Mouse (Mus musculus): ENCODE measurements around the gene Susd6. TPM values are rescaled to one million over a fixed set of nuclear protein-coding genes. Genes with fewer than 3 reads are reported as not detected.
A peak's percentile ranks its signal among the peaks of the same experiment; 100 is the strongest.

Gene Susd6
- polyA plus RNA-seq, 1 experiment from 2014 or later = 21.7 TPM

GRCm38 (mm10) chr12:80821312-80822007 lies 31.1 kb downstream of the Susd6 start:
- Histone ChIP-seq H3K27ac (ENCODE audit: low read depth, low read length) (0 out of 2 replicates have a peak overlapping the region, but pooled peaks have one; percentile 30), H3K4me1 (replicated peaks; ENCODE audit: control insufficient read depth, insufficient read depth, low read length) (peaks cover 52% of the 10 kb centered on the region), H3K4me3 (ENCODE audit: low read depth, low read length) (no peak overlapping the region), H3K4me2 (no peak overlapping the region), H3K9ac (ENCODE audit: low read depth, low read length) (no peak overlapping the region), H3K9me3 (ENCODE audit: control insufficient read depth, low read length) (no peaks in the 10 kb centered on the region), H3K36me3 (ENCODE audit: control insufficient read depth, insufficient read depth, low read length) (no peaks in the 10 kb centered on the region), H3K27me3 (replicated peaks; ENCODE audit: control insufficient read depth, insufficient read depth, low read length) (no peaks in the 10 kb centered on the region)
- WGBS = 85% methylated on average over 4 of the region's 4 CpGs
- DNase-seq (ENCODE audit: low spot score) (no peak), ATAC-seq (replicated peaks; ENCODE audit: low FRiP score) (no peak)

GRCm38 (mm10) chr12:80822533-80822932 lies 32.2 kb downstream of the Susd6 start:
- Histone ChIP-seq H3K4me1 (replicated peaks; ENCODE audit: control insufficient read depth, insufficient read depth, low read length) (peaks cover 48% of the 10 kb centered on the region), H3K36me3 (ENCODE audit: control insufficient read depth, insufficient read depth, low read length) (no peaks in the 10 kb centered on the region), H3K27ac (ENCODE audit: low read depth, low read length) (no peak overlapping the region), H3K4me3 (ENCODE audit: low read depth, low read length) (no peak overlapping the region), H3K9me3 (ENCODE audit: control insufficient read depth, low read length) (no peaks in the 10 kb centered on the region), H3K27me3 (replicated peaks; ENCODE audit: control insufficient read depth, insufficient read depth, low read length) (no peaks in the 10 kb centered on the region), H3K9ac (ENCODE audit: low read depth, low read length) (no peak overlapping the region), H3K4me2 (no peak overlapping the region)
- no peak for DNase-seq (ENCODE audit: low spot score)
- WGBS = 84% methylated on average over 7 of the region's 7 CpGs
- ATAC-seq (replicated peaks; ENCODE audit: low FRiP score) = peak; percentile 60; the same call in 1 of the 2 replicates

GRCm38 (mm10) chr12:80824202-80824601 lies 33.9 kb downstream of the Susd6 start:
- Histone ChIP-seq H3K36me3 (ENCODE audit: control insufficient read depth, insufficient read depth, low read length) (no peaks in the 10 kb centered on the region; the same call in 1 of the 2 replicates), H3K4me3 (ENCODE audit: low read depth, low read length) (no peak overlapping the region), H3K9me3 (ENCODE audit: control insufficient read depth, low read length) (no peaks in the 10 kb centered on the region), H3K4me2 (no peak overlapping the region), H3K27me3 (replicated peaks; ENCODE audit: control insufficient read depth, insufficient read depth, low read length) (no peaks in the 10 kb centered on the region), H3K9ac (ENCODE audit: low read depth, low read length) (no peak overlapping the region), H3K27ac (ENCODE audit: low read depth, low read length) (no peak overlapping the region), H3K4me1 (replicated peaks; ENCODE audit: control insufficient read depth, insufficient read depth, low read length) (peaks cover 36% of the 10 kb centered on the region)
- DNase-seq (ENCODE audit: low spot score) (no peak), ATAC-seq (replicated peaks; ENCODE audit: low FRiP score) (no peak)
- WGBS = 56% methylated on average over 1 of the region's 1 CpGs

GRCm38 (mm10) chr12:80826423-80826822 lies 36.1 kb downstream of the Susd6 start:
- Histone ChIP-seq H3K4me2 (no peak overlapping the region), H3K27me3 (replicated peaks; ENCODE audit: control insufficient read depth, insufficient read depth, low read length) (no peaks in the 10 kb centered on the region), H3K9me3 (ENCODE audit: control insufficient read depth, low read length) (no peaks in the 10 kb centered on the region), H3K36me3 (ENCODE audit: control insufficient read depth, insufficient read depth, low read length) (peaks cover 3% of the 10 kb centered on the region; the same call in 1 of the 2 replicates), H3K27ac (ENCODE audit: low read depth, low read length) (no peak overlapping the region), H3K9ac (ENCODE audit: low read depth, low read length) (no peak overlapping the region), H3K4me3 (ENCODE audit: low read depth, low read length) (no peak overlapping the region), H3K4me1 (replicated peaks; ENCODE audit: control insufficient read depth, insufficient read depth, low read length) (peaks cover 29% of the 10 kb centered on the region)
- WGBS = 86% methylated on average over 1 of the region's 1 CpGs
- no peak for DNase-seq (ENCODE audit: low spot score)
- ATAC-seq (replicated peaks; ENCODE audit: low FRiP score) = no peak

- Histone ChIP-seq H3K4me2 (no peak overlapping the region), H3K9ac (ENCODE audit: low read depth, low read length) (no peak overlapping the region), H3K4me3 (ENCODE audit: low read depth, low read length) (no peak overlapping the region), H3K36me3 (ENCODE audit: control insufficient read depth, insufficient read depth, low read length) (peaks cover 3% of the 10 kb centered on the region; the same call in 1 of the 2 replicates), H3K27ac (ENCODE audit: low read depth, low read length) (no peak overlapping the region), H3K4me1 (replicated peaks; ENCODE audit: control insufficient read depth, insufficient read depth, low read length) (peaks cover 18% of the 10 kb centered on the region), H3K27me3 (replicated peaks; ENCODE audit: control insufficient read depth, insufficient read depth, low read length) (no peaks in the 10 kb centered on the region), H3K9me3 (ENCODE audit: control insufficient read depth, low read length) (no peaks in the 10 kb centered on the region)
- no peak for ATAC-seq (replicated peaks; ENCODE audit: low FRiP score)
- DNase-seq (ENCODE audit: low spot score) = no peak
- WGBS = 63% methylated on average over 5 of the region's 5 CpGs
These were observed 37.2 kb downstream of the Susd6 start for GRCm38 (mm10) chr12:80827464-80828015.

GRCm38 (mm10) chr12:80828020-80828419 lies 37.7 kb downstream of the Susd6 start:
- Histone ChIP-seq H3K36me3 (ENCODE audit: control insufficient read depth, insufficient read depth, low read length) (peaks cover 3% of the 10 kb centered on the region; the same call in 1 of the 2 replicates), H3K4me1 (replicated peaks; ENCODE audit: control insufficient read depth, insufficient read depth, low read length) (peaks cover 17% of the 10 kb centered on the region; the same call in 1 of the 2 replicates), H3K27me3 (replicated peaks; ENCODE audit: control insufficient read depth, insufficient read depth, low read length) (no peaks in the 10 kb centered on the region), H3K27ac (ENCODE audit: low read depth, low read length) (no peak overlapping the region), H3K9ac (ENCODE audit: low read depth, low read length) (no peak overlapping the region), H3K4me2 (no peak overlapping the region), H3K9me3 (ENCODE audit: control insufficient read depth, low read length) (no peaks in the 10 kb centered on the region), H3K4me3 (ENCODE audit: low read depth, low read length) (no peak overlapping the region)
- ATAC-seq (replicated peaks; ENCODE audit: low FRiP score) (no peak), DNase-seq (ENCODE audit: low spot score) (no peak)
- 81% methylated on average over 5 of the region's 5 CpGs for WGBS

GRCm38 (mm10) chr12:80828951-80829350 lies 38.6 kb downstream of the Susd6 start:
- Histone ChIP-seq H3K36me3 (ENCODE audit: control insufficient read depth, insufficient read depth, low read length) (peaks cover 3% of the 10 kb centered on the region; the same call in 1 of the 2 replicates), H3K27me3 (replicated peaks; ENCODE audit: control insufficient read depth, insufficient read depth, low read length) (no peaks in the 10 kb centered on the region), H3K4me3 (ENCODE audit: low read depth, low read length) (no peak overlapping the region), H3K9me3 (ENCODE audit: control insufficient read depth, low read length) (no peaks in the 10 kb centered on the region), H3K27ac (ENCODE audit: low read depth, low read length) (no peak overlapping the region), H3K4me2 (no peak overlapping the region), H3K9ac (ENCODE audit: low read depth, low read length) (no peak overlapping the region), H3K4me1 (replicated peaks; ENCODE audit: control insufficient read depth, insufficient read depth, low read length) (peaks cover 21% of the 10 kb centered on the region)
- WGBS = 96% methylated on average over 2 of the region's 2 CpGs
- no peak for DNase-seq (ENCODE audit: low spot score)
- no peak for ATAC-seq (replicated peaks; ENCODE audit: low FRiP score)

GRCm38 (mm10) chr12:80830211-80830610 lies 39.9 kb downstream of the Susd6 start:
- H3K4me3 ChIP-seq (ENCODE audit: low read depth, low read length) = no peak overlapping the region
- 66% methylated on average over 2 of the region's 2 CpGs for WGBS

GRCm38 (mm10) chr12:80830820-80831219 lies 40.5 kb downstream of the Susd6 start:
- no peak overlapping the region for H3K9ac ChIP-seq (ENCODE audit: low read depth, low read length)
- H3K27me3 ChIP-seq (replicated peaks; ENCODE audit: control insufficient read depth, insufficient read depth, low read length) = no peaks in the 10 kb centered on the region
- no peak for ATAC-seq (replicated peaks; ENCODE audit: low FRiP score)
- peaks cover 3% of the 10 kb centered on the region; the same call in 1 of the 2 replicates for H3K36me3 ChIP-seq (ENCODE audit: control insufficient read depth, insufficient read depth, low read length)
- H3K4me1 ChIP-seq (replicated peaks; ENCODE audit: control insufficient read depth, insufficient read depth, low read length) = peaks cover 23% of the 10 kb centered on the region
- no peaks in the 10 kb centered on the region for H3K9me3 ChIP-seq (ENCODE audit: control insufficient read depth, low read length)
- H3K27ac ChIP-seq (ENCODE audit: low read depth, low read length) = no peak overlapping the region
- DNase-seq (ENCODE audit: low spot score) = no peak
- no peak overlapping the region for H3K4me3 ChIP-seq (ENCODE audit: low read depth, low read length)
- H3K4me2 ChIP-seq = no peak overlapping the region
- 43% methylated on average over 2 of the region's 2 CpGs for WGBS

More at GRCm38 (mm10) chr12:80830211-80830610, 39.9 kb downstream of the Susd6 start:
- no peak overlapping the region for H3K27ac ChIP-seq (ENCODE audit: low read depth, low read length)
- ATAC-seq (replicated peaks; ENCODE audit: low FRiP score) = no peak
- no peak for DNase-seq (ENCODE audit: low spot score)
- no peaks in the 10 kb centered on the region for H3K27me3 ChIP-seq (replicated peaks; ENCODE audit: control insufficient read depth, insufficient read depth, low read length)
- H3K4me2 ChIP-seq = no peak overlapping the region
- H3K9ac ChIP-seq (ENCODE audit: low read depth, low read length) = no peak overlapping the region
- peaks cover 3% of the 10 kb centered on the region; the same call in 1 of the 2 replicates for H3K36me3 ChIP-seq (ENCODE audit: control insufficient read depth, insufficient read depth, low read length)
- H3K9me3 ChIP-seq (ENCODE audit: control insufficient read depth, low read length) = no peaks in the 10 kb centered on the region
- peaks cover 23% of the 10 kb centered on the region for H3K4me1 ChIP-seq (replicated peaks; ENCODE audit: control insufficient read depth, insufficient read depth, low read length)

Measured in liver, embryonic 11.5 days (tissue).